Mouse (Mus musculus) lung, adult 2 months (tissue): ENCODE measurements around the gene App. TPM values are rescaled to one million over a fixed set of nuclear protein-coding genes. Genes with fewer than 3 reads are reported as not detected.

ENCODE experiments used
- DNase-seq: peaks from one replicate; pipeline ENCODE4 v3.0.0; 2022
- H3K4me1 ChIP-seq: fragments of 200-500 bp; 2 replicates; pipeline ENCODE4 v1.6.1; 2011; ENCODE audit warnings: low read length; ENCODE audit not compliant: control insufficient read depth, insufficient read depth
- H3K4me3 ChIP-seq: fragments of 200-500 bp; replicated peaks from 2 replicates; pipeline ENCODE3; 2011; ENCODE audit warnings: low read depth, mild to moderate bottlenecking, control low read depth, low read length; ENCODE audit errors: extremely low read depth
- CTCF ChIP-seq: fragments of 200-500 bp; IDR thresholded peaks from 2 replicates; pipeline ENCODE4 v1.5.1; 2011; ENCODE audit warnings: mild to moderate bottlenecking, low read length, control low read depth; ENCODE audit not compliant: insufficient read depth
- POLR2A ChIP-seq: fragments of 200-500 bp; IDR thresholded peaks from 2 replicates; pipeline ENCODE4 v1.6.1; 2011; ENCODE audit warnings: low read depth, mild to moderate bottlenecking, control low read depth, low read length, borderline replicate concordance; ENCODE audit errors: extremely low read depth
- WGBS: fragments of 180-500 bp; shearing (Covaris S2); methylation state at CpG from one replicate; pipeline ENCODE4 v1.1.7; 2018; 5-methylcytosine and 5-hydroxymethylcytosine counted together
- polyA plus RNA-seq: library from polyadenylated mRNA; depleted of rRNA; stranded (reverse); fragments of >200 nt; gene quantifications from 2 replicates; pipeline ENCODE4 v1.2.3, GENCODE M21; 2012

App gene
- polyA plus RNA-seq, 1 experiment, result 650 TPM

- H3K4me3 ChIP-seq, result no peak overlapping the region
- DNase-seq, result no peak
- H3K4me1 ChIP-seq, result peaks cover 18% of the 10 kb centered on the region
- TF ChIP-seq CTCF (no peak), POLR2A (no peak)
- 36% methylated on average over 16 of the region's 16 CpGs for WGBS
Observed at GRCm38 (mm10) chr16:84971535-84972330, 201.8 kb downstream of the App start.

DNA sequence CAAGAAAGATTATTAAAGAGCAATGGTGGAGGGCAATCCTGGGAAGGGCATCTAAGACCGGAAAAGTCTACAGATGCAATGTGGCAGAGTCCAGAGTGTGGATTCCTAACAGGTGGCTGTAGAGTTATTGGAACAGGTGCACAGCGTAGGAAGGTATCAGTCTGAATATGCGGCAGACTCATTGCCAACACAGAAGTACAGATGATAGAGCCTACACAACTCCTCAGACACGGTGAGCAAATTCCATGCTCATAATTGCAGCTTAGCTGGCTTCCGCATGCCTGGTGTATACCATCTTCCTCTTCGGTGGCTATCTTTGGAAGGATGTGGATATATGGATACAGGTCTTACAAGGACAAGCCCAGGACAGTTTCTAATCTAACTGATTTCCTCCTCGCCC is 204.5 kb downstream of the App start:
- no peak for DNase-seq
- 92% methylated on average over 7 of the region's 7 CpGs for WGBS
- Histone ChIP-seq H3K4me1 (peaks cover 14% of the 10 kb centered on the region), H3K4me3 (no peak overlapping the region)
- TF ChIP-seq CTCF (no peak), POLR2A (no peak)

- 67% methylated on average over 4 of the region's 4 CpGs for WGBS
- TF ChIP-seq CTCF, result no peak
- TF ChIP-seq POLR2A, result no peak
Observed at GRCm38 (mm10) chr16:84966983-84967382, 206.6 kb downstream of the App start.

DNA sequence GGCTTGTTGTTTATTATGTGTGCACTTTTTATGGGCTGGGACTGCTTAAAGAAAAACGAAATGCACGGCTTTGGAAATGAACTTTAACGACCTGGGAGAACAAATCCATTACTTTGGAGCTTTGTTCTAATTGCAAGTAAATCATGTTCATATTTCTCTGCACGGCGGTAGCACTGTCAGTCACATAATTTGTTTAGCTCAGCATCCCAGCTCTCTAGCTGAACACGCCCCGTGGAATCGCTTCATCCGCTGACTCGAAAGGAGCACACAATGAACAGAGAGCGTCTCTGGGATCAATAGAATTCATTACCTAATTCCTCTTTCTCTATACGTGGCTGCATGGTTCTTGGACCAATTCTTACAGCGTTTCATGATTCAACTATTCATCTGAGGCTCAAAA is 207.5 kb downstream of the App start:
- Histone ChIP-seq H3K4me3 (no peak overlapping the region), H3K4me1 (peaks cover under 1% of the 10 kb centered on the region)
- no peak for TF ChIP-seq CTCF
- TF ChIP-seq POLR2A, result no peak
- 86% methylated on average over 13 of the region's 13 CpGs for WGBS
- DNase-seq, result no peak

More at GRCm38 (mm10) chr16:84966983-84967382, 206.6 kb downstream of the App start:
- Histone ChIP-seq H3K4me3 (no peak overlapping the region), H3K4me1 (peaks cover 5% of the 10 kb centered on the region)
- DNase-seq, result no peak

- WGBS, result 83% methylated on average over 9 of the region's 9 CpGs
- no peak for DNase-seq
- no peak for TF ChIP-seq POLR2A
- TF ChIP-seq CTCF, result no peak
- H3K4me1 ChIP-seq, result no peaks in the 10 kb centered on the region
- H3K4me3 ChIP-seq, result no peak overlapping the region
Observed at GRCm38 (mm10) chr16:84963960-84964359, 209.6 kb downstream of the App start.

- no peaks in the 10 kb centered on the region for H3K4me1 ChIP-seq
- TF ChIP-seq POLR2A (no peak), CTCF (no peak)
- 87% methylated on average over 12 of the region's 12 CpGs for WGBS
- DNase-seq, result no peak
- no peak overlapping the region for H3K4me3 ChIP-seq
Observed at GRCm38 (mm10) chr16:84963527-84963926, 210.0 kb downstream of the App start.

GRCm38 (mm10) chr16:84957253-84957652 is 216.3 kb downstream of the App start:
- H3K4me3 ChIP-seq, result no peak overlapping the region
- 67% methylated on average over 6 of the region's 6 CpGs for WGBS
- H3K4me1 ChIP-seq, result peaks cover 2% of the 10 kb centered on the region; the same call in 1 of the 2 replicates
- no peak for DNase-seq
- no peak for TF ChIP-seq CTCF
- no peak for TF ChIP-seq POLR2A

- TF ChIP-seq POLR2A (no peak), CTCF (no peak)
- no peak for DNase-seq
- 88% methylated on average over 2 of the region's 2 CpGs for WGBS
- no peak overlapping the region for H3K4me3 ChIP-seq
- H3K4me1 ChIP-seq, result peaks cover 2% of the 10 kb centered on the region; the same call in 1 of the 2 replicates
Observed at GRCm38 (mm10) chr16:84956690-84957089, 216.9 kb downstream of the App start.

DNA sequence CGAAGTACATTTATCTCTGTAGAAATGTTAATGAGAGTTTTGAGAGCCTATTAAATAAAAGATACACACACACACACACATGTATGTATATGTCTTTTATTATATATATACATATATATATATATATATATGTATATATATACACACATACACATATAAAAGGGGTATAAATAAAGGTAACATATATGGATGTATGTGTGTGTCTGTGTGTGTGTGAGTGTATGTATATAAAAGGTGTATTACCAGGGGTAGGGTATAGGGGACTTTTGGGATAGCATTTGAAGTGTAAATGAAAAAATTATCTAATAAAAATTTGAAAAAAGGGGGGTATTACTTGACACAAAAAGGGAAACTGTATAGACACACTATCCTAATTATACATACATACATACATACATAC is 217.7 kb downstream of the App start:
- H3K4me3 ChIP-seq, result no peak overlapping the region
- peaks cover 2% of the 10 kb centered on the region; the same call in 1 of the 2 replicates for H3K4me1 ChIP-seq
- no peak for DNase-seq
- TF ChIP-seq CTCF (no peak), POLR2A (no peak)
- 67% methylated on average over 1 of the region's 1 CpGs for WGBS
